Mouse (Mus musculus) bone marrow, adult 2 months (tissue): ENCODE results near the gene Dlg1.

Source experiments
- CTCF ChIP-seq: fragments of 200-500 bp; IDR thresholded peaks from 2 replicates; pipeline ENCODE4 v1.5.1; 2011; ENCODE audit warnings: low read length, control low read depth; ENCODE audit not compliant: control insufficient read depth, insufficient read depth
- POLR2A ChIP-seq: fragments of 200-500 bp; IDR thresholded peaks from 2 replicates; pipeline ENCODE4 v1.6.1; 2011; ENCODE audit warnings: low read depth, mild to moderate bottlenecking, control low read depth, low read length, borderline replicate concordance; ENCODE audit not compliant: control insufficient read depth

GRCm38 (mm10) chr16:31658539-31659334 lies 4.5 kb upstream of the Dlg1 start:
- TF ChIP-seq POLR2A, result no peak
- TF ChIP-seq CTCF, result no peak
